In genomic region chr4:130804771-130805361, GRCm38 (mm10) we compare ENCODE assay signal across 8 mouse cellular contexts. TPM values are rescaled to one million over a fixed set of nuclear protein-coding genes. Genes with fewer than 3 reads are reported as not detected.
A peak's percentile ranks its signal among the peaks of the same experiment; 100 is the strongest.
DNase-seq lines count a peak whose midpoint lies in the region; ATAC-seq and TF ChIP-seq lines count a peak whose summit lies in the region.

No protein-coding gene starts in this region.

- peak; percentile 64 to 76 for DNase-seq in heart, adult 18-20 months
- DNase-seq in cerebellum, adult 9-10 months: peak; percentile 95
- peak; percentile 54 to 70 for DNase-seq in left cerebral cortex, adult 2 months (ENCODE audit: extremely low spot score in 1 of 2, low spot score in 2 of 2)
- no peak for DNase-seq in ovary, postnatal 10 days (ENCODE audit: low spot score)

- H3K27me3 ChIP-seq in heart, embryonic 12.5 days (replicated peaks): no peaks in the 10 kb centered on the region
- no peaks in the 10 kb centered on the region for H3K27me3 ChIP-seq in heart, embryonic 14.5 days (ENCODE audit: control insufficient read depth, insufficient read depth, low read length)

- no peak overlapping the region; the same call in 1 of the 2 replicates for H3K9ac ChIP-seq in heart, embryonic 12.5 days
- H3K9ac ChIP-seq in heart, embryonic 14.5 days (ENCODE audit: low read length): no peak overlapping the region

- TF ChIP-seq CTCF in left cerebral cortex, adult 2 months (IDR thresholded peaks at IDR 0.05): no peak
- TF ChIP-seq CTCF in olfactory bulb, adult 2 months (IDR thresholded peaks at IDR 0.05; ENCODE audit: insufficient read depth, low read depth, low read length): no peak

- WGBS in heart, embryonic 12.5 days: 83% methylated on average over 7 of the region's 7 CpGs
- WGBS in heart, embryonic 14.5 days: 59% methylated on average over 7 of the region's 7 CpGs
- 72% methylated on average over 7 of the region's 7 CpGs for WGBS in olfactory bulb, adult 2 months

- TF ChIP-seq POLR2A in olfactory bulb, adult 2 months (IDR thresholded peaks at IDR 0.05; ENCODE audit: insufficient read depth, low read depth, low read length): no peak

- H3K4me1 ChIP-seq in heart, embryonic 12.5 days (replicated peaks): peaks cover 52% of the 10 kb centered on the region
- H3K4me1 ChIP-seq in heart, embryonic 14.5 days (ENCODE audit: control insufficient read depth in 2 of 2, insufficient read depth in 2 of 2, low read length in 2 of 2): peaks cover 37 to 38% of the 10 kb centered on the region in 2 experiments
- H3K4me1 ChIP-seq in olfactory bulb, adult 2 months (ENCODE audit: control insufficient read depth, insufficient read depth, low read length): peaks cover 30% of the 10 kb centered on the region

- intact Hi-C loops in left cerebral cortex, adult 2 months (cut with DNase I): no loop called here

- H3K9me3 ChIP-seq in heart, embryonic 12.5 days (replicated peaks): no peaks in the 10 kb centered on the region
- no peaks in the 10 kb centered on the region for H3K9me3 ChIP-seq in heart, embryonic 14.5 days (ENCODE audit: control insufficient read depth, low read length)

- H3K4me3 ChIP-seq in heart, embryonic 12.5 days: no peak overlapping the region
- H3K4me3 ChIP-seq in heart, embryonic 14.5 days (ENCODE audit: control insufficient read depth in 1 of 2, insufficient read depth in 1 of 2, low read depth in 1 of 2, low read length in 2 of 2): no peak overlapping the region
- no peak overlapping the region for H3K4me3 ChIP-seq in left cerebral cortex, adult 2 months
- H3K4me3 ChIP-seq in olfactory bulb, adult 2 months (ENCODE audit: insufficient read depth, low read depth, low read length): no peak overlapping the region

- H3K36me3 ChIP-seq in heart, embryonic 12.5 days: 0 out of 2 replicates have a peak, but pooled peaks cover 4% of the 10 kb centered on the region
- H3K36me3 ChIP-seq in heart, embryonic 14.5 days (ENCODE audit: control insufficient read depth, insufficient read depth, low read length): 0 out of 2 replicates have a peak, but pooled peaks cover 3% of the 10 kb centered on the region

- no peak overlapping the region for H3K4me2 ChIP-seq in heart, embryonic 12.5 days
- no peak overlapping the region for H3K4me2 ChIP-seq in heart, embryonic 14.5 days (ENCODE audit: low read length)

- ATAC-seq in heart, embryonic 12.5 days (ENCODE audit: insufficient number of reproducible peaks, low FRiP score): no peak
- ATAC-seq in heart, embryonic 14.5 days (ENCODE audit: insufficient number of reproducible peaks, insufficient read depth, low FRiP score, low read depth): no peak
- ATAC-seq in activated CD4-positive, CD25-positive, alpha-beta regulatory T cell, adult 4 months: no peak

- no peak overlapping the region for H3K27ac ChIP-seq in heart, embryonic 12.5 days (ENCODE audit: poor library complexity, severe bottlenecking)
- H3K27ac ChIP-seq in heart, embryonic 14.5 days (replicated peaks in 1 of 2; ENCODE audit: control insufficient read depth in 1 of 2, insufficient read depth in 1 of 2, low read depth in 2 of 2, low read length in 2 of 2): peak overlapping the region; percentile 3 to 30; a peak in 2 of 4 replicates
- H3K27ac ChIP-seq in left cerebral cortex, adult 2 months: peak overlapping the region; percentile 51
- peak overlapping the region; percentile 54 for H3K27ac ChIP-seq in olfactory bulb, adult 2 months (ENCODE audit: insufficient read depth, low read depth, low read length)

RNA-seq across cellular contexts. Expression of gene Sdc3, which starts 12.5 kb away (rescaled TPM):
- 10 to 100 TPM; 37.1 to 38.2 TPM for total RNA-seq in heart, adult 18-20 months (2021)
- polyA plus RNA-seq in heart, embryonic 12.5 days (2016; fragmentation: Nextera tagmentation; extraction: Ambion mirVana): 35.9 and 38.7 TPM in 2 replicates
- 14.6 and 16.8 TPM in 2 replicates for polyA plus RNA-seq in heart, embryonic 14.5 days (2014; fragmentation: Nextera tagmentation; extraction: Ambion mirVana)
- total RNA-seq in left cerebral cortex, adult 2 months (2021): 100 to 1,000 TPM; 136 to 167 TPM
- 81.4 TPM in 1 of 2 replicates, not detected in the other for polyA plus RNA-seq in olfactory bulb, adult 2 months (2012; ENCODE audit: insufficient read depth, insufficient read length, low replicate concordance, missing spikeins)
- polyA plus RNA-seq in activated CD4-positive, CD25-positive, alpha-beta regulatory T cell, adult 4 months (2017; shearing (Covaris generic)): 1 to 10 TPM; 1.0 to 1.5 TPM
